Mouse (Mus musculus): Measurements from ENCODE around the gene Gng7.
"Not testable (repeated sequence)": the region's sequence is repeated elsewhere in the genome, so short reads cannot be mapped to it uniquely, and the experiment has no call there.

DNA sequence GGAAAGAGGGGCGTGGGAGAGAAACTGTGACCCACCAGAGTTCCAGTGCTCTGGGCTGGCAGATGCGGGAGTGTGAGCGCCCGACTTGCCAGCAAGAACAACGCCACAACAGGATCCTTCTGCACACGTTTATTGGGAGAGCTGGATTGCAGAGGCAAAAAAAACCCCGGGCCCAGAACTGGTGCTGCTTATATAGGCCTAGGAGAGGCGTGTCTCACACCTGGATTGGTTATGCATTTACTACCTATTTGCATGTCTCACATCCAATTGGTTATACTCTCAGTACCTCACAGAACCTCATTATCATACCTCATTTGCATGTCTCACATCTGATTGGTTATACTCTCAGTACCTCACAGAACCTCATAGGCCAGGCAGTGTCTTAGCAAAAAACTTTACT lies 49.8 kb upstream of the Gng7 start:
- not testable (repeated sequence) for TF ChIP-seq CTCF (conservative IDR thresholded peaks at IDR 0.05; ENCODE audit: insufficient read depth, insufficient read length, low read depth, low read length); POLR2A (IDR thresholded peaks at IDR 0.05; ENCODE audit: low read depth, low read length)

Measured in kidney, adult 2 months (tissue).